Mouse (Mus musculus): ENCODE results near the gene Itgb2.

- TF ChIP-seq POLR2A (IDR thresholded peaks at IDR 0.05; ENCODE audit: borderline replicate concordance, control insufficient read depth, low read depth, low read length) = no peak
- TF ChIP-seq CTCF (IDR thresholded peaks at IDR 0.05; ENCODE audit: control insufficient read depth, insufficient read depth, low read length) = no peak
These were observed 22.1 kb downstream of the Itgb2 start for GRCm38 (mm10) chr10:77552162-77552561.

Data from bone marrow, adult 2 months (tissue).